Mouse (Mus musculus) kidney, adult 2 months (tissue): Measurements from ENCODE around the gene Rex2. TPM values are rescaled to one million over a fixed set of nuclear protein-coding genes. Genes with fewer than 3 reads are reported as not detected.
"Not testable (repeated sequence)": the region's sequence is repeated elsewhere in the genome, so short reads cannot be mapped to it uniquely, and the experiment has no call there.

Experiments used
- DNase-seq: peaks from one replicate; pipeline ENCODE4 v3.0.0; 2021
- H3K27ac ChIP-seq: fragments of 200-500 bp; 2 replicates; pipeline ENCODE4 v1.5.1; 2012; ENCODE audit warnings: low read depth, low read length, control low read depth, inconsistent platforms; ENCODE audit not compliant: insufficient read depth
- H3K27me3 ChIP-seq: fragments of 200-500 bp; replicated peaks from 2 replicates; pipeline ENCODE4 v1.6.1; 2012; ENCODE audit warnings: mild to moderate bottlenecking, moderate library complexity, low read length, inconsistent platforms; ENCODE audit not compliant: control insufficient read depth, insufficient read depth
- H3K36me3 ChIP-seq: fragments of 200-500 bp; 2 replicates; pipeline ENCODE4 v1.6.1; 2012; ENCODE audit warnings: mild to moderate bottlenecking, moderate library complexity, low read length, inconsistent platforms; ENCODE audit not compliant: control insufficient read depth, insufficient read depth
- H3K4me1 ChIP-seq: fragments of 200-500 bp; 2 replicates; pipeline ENCODE4 v1.6.1; 2011; ENCODE audit warnings: low read length; ENCODE audit not compliant: control insufficient read depth, insufficient read depth
- H3K4me3 ChIP-seq: fragments of 200-500 bp; 2 replicates; pipeline ENCODE4 v1.5.1; 2011; ENCODE audit warnings: mild to moderate bottlenecking, low read depth, low read length, control low read depth; ENCODE audit not compliant: insufficient read depth
- WGBS: fragments of 180-500 bp; shearing (Covaris S2); methylation state at CpG from one replicate; pipeline ENCODE4 v1.1.7; 2018; 5-methylcytosine and 5-hydroxymethylcytosine counted together
- polyA plus RNA-seq: library from polyadenylated mRNA; depleted of rRNA; stranded (reverse); fragments of >200 nt; gene quantifications from 2 replicates; pipeline ENCODE4 v1.2.3, GENCODE M21; 2012; rRNA removed

Gene Rex2
- 0.03 and 0.09 TPM in 2 replicates for polyA plus RNA-seq

DNA sequence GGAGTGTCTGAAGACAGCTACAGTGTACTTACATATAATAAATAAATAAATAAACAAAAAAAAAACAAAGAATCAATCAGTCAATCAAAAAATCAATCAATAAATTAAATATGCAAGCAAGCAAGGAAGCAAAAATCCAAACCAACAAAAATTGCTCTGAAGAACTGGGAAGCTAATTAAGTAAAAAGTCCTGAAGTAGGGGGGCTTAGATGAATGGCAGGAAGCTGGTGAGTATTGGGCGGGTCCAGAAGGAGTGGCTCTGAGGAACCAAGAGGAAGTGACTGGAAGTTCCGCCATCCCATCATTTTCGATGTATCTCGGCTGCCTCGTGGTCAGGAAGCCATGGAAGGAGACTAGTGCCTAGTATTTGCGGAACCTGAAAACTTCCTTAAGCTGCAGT, at the start of gene Rex2:
TSS of gene Rex2 (plus strand) at position 301 of the 400 bp plus-strand sequence.
- H3K4me1 ChIP-seq, H3K27me3 ChIP-seq, DNase-seq, H3K4me3 ChIP-seq, H3K27ac ChIP-seq, H3K36me3 ChIP-seq: not testable (repeated sequence)
- no CpG with 5 or more reads among the region's 6 CpGs for WGBS

DNA sequence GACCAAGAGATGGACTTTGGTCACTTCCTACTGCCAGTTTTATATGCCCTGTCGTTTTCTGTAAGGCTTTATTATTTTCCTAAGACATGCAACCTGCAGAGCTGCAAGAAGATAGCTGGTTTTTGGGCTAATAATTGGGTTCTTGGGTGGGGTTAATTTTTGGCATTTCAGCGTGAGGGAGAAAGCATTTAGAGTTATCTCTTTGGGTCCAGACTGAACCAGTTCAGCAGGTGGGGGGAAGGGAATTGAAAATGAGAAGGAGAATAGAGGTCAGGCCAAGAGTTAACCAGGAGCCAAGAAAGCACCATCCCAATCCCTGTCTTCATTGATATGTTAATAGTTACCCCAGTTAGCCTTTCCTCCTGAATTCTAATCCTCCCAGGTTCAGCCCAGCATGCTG, 45.1 kb upstream of the Rex2 start:
- whole genome bisulfite sequencing, result 13% methylated on average over 2 of the region's 2 CpGs

GRCm38 (mm10) chr4:147018400-147018799, 3.2 kb upstream of the Rex2 start:
- H3K4me3 ChIP-seq, H3K27me3 ChIP-seq, DNase-seq, H3K27ac ChIP-seq, H3K4me1 ChIP-seq, H3K36me3 ChIP-seq: not testable (repeated sequence)
- no CpG with 5 or more reads among the region's 1 CpGs for WGBS

More for the DNA sequence above, 45.1 kb upstream of the Rex2 start:
- H3K36me3 ChIP-seq, H3K27ac ChIP-seq, H3K4me1 ChIP-seq, DNase-seq, H3K27me3 ChIP-seq, H3K4me3 ChIP-seq: not testable (repeated sequence)

GRCm38 (mm10) chr4:147026374-147026773, 4.7 kb downstream of the Rex2 start:
- not testable (repeated sequence) for H3K27ac ChIP-seq, H3K4me3 ChIP-seq, H3K36me3 ChIP-seq, H3K4me1 ChIP-seq, H3K27me3 ChIP-seq, DNase-seq
- WGBS, result 59% methylated on average over 1 of the region's 1 CpGs

DNA sequence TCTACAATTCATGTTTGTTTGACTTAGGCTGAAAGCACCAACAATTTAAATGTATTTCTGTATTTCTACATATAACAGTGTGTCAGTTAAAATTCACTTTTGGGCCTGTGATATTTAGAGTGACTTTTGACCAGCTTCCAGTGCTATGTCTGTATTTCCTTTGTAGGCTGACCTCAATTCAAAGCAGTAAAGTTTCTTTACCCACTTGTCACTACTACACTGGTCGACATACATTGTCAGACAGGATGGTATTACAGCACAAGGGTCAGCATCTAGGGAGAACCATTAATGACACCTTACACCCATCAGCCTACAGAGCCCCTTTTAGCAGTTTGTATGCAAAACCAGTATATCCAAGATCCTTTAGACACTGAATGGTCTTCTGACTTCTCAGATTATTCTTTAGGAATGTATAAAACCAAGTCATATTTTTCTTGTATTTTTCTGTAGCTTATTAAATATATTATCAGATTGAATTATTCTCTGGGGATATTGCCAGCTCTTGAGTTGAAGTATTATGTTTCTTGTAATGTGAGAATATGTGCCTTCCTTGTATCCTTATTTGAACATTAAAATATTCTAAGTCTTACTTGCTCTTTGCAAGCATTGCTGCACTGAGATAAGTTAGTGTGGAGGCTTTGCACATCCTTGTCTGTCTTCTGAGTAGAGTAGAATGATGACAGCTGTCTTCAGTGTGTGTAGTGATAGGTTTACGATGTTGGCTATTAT, 9.8 kb downstream of the Rex2 start:
- H3K27me3 ChIP-seq, H3K4me1 ChIP-seq, H3K36me3 ChIP-seq, H3K4me3 ChIP-seq, DNase-seq, H3K27ac ChIP-seq: not testable (repeated sequence)
- 91% methylated on average over 1 of the region's 2 CpGs for WGBS

DNA sequence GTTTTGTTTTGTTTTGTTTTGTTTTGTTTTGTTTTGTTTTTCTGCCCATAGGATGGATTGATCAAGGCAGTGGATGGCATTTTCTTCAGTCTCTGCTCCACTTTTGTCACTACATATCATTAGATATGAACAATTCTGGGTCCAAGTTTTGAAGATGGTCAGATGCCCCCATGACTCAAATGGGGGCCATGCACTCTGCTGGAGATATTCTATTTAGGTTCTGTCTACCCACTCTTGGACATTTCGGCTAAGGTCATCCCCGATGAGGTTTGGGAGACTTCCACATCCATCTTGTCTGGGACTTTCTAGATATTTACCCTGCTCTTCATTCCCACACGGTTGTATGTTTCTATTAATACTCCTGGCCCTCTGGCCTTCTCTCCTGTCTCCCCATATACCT, 42.1 kb downstream of the Rex2 start:
- not testable (repeated sequence) for H3K27me3 ChIP-seq, H3K4me1 ChIP-seq, H3K36me3 ChIP-seq, H3K27ac ChIP-seq, DNase-seq, H3K4me3 ChIP-seq
- WGBS, result 75% methylated on average over 3 of the region's 3 CpGs

DNA sequence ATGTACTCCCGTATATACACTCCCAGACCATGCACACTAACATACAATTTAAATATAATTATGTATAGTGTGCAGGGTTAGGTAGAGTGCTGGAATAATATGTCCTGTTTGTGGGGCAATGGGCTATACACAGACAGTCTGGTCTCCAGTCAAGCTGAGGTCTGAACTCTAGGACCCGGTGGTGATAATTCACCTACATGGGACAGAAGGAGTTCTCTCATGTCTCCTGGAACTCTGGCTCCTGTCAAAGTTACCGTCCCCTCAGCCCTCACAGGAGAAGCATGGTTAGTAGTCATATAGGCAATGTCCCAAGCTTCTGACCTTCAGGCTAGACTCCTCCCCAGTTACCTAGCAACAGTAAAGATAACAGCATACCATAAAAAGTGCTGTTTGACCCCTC, 44.2 kb downstream of the Rex2 start:
- not testable (repeated sequence) for H3K27me3 ChIP-seq, H3K4me3 ChIP-seq, H3K4me1 ChIP-seq, DNase-seq, H3K27ac ChIP-seq, H3K36me3 ChIP-seq
- WGBS, result 75% methylated on average over 3 of the region's 3 CpGs

DNA sequence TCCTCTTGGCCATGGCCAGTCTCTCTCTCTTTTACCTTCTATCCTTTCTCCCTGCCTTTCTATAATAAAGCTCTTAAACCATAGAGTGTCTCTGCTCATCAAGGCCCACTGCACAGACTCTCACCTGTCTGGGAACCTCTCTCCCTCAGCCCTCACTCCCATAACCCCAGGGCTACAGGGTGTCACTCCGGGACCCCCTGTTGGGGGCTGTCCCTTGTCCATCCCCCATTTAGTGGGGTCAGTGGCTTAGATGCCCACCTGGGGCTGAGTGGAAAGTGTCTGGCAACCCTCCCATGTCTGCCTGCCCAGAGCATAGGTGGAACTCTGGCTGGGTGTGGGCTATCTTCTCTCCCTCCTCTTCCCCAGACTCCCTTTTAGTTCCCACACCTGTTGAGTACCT, 44.7 kb downstream of the Rex2 start:
- not testable (repeated sequence) for H3K27ac ChIP-seq, DNase-seq, H3K4me3 ChIP-seq, H3K4me1 ChIP-seq, H3K27me3 ChIP-seq, H3K36me3 ChIP-seq
- 90% methylated on average over 1 of the region's 1 CpGs for WGBS

- not testable (repeated sequence) for H3K27ac ChIP-seq, DNase-seq, H3K4me1 ChIP-seq, H3K4me3 ChIP-seq, H3K27me3 ChIP-seq, H3K36me3 ChIP-seq
- 70% methylated on average over 2 of the region's 2 CpGs for WGBS
These were observed 74.0 kb downstream of the Rex2 start for GRCm38 (mm10) chr4:147095641-147096040.

DNA sequence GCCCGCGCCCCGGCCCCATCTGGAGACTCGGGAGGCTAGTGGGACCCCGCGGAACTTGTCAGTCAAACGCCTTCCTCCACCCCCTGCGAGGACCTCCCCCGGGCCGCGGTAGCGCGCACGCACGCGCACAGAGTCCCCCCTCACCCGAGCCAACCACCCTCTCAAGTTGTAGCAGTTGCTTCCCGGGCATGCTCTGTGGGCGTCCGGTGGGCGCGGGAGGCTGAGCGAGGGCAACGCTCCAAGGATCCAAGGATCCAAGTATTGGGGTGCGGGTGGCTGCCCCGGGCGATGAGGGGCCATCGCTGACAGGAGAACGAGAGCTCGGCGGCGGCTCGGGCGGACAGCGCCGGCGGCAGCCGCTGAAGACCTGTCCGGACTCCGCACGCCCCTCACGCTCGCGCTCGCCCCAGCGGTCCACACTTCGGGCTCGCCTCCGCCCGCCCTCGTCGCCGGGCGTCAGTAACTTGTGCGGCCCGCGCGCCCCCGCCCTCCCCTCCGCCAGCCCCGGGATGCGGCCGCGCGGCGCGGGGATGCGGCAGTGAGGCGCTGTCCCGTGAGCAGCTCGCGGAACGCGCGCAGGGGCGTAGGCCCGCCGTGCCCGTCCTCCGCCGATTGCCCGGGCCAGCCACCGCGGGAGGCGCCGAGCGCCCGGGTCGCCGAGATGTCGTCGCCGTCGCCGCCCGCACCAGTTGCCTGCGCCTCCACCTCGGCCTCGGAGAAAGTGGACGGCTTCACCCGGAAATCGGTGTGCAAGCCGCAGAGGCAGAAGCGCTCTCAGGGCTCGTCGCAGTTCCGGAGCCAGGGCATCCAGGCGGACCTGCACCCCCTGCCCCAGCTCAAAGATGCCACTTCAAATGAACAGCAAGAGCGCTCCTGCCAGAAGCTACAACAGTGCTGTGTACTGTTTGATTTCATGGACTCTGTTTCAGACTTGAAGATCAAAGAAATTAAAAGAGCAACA, 80.3 kb downstream of the Rex2 start:
- not testable (repeated sequence) for H3K36me3 ChIP-seq, DNase-seq, H3K4me1 ChIP-seq, H3K27me3 ChIP-seq, H3K27ac ChIP-seq
- H3K4me3 ChIP-seq, result peak overlapping the region; percentile 25; the same call in 1 of the 2 replicates
- 2% methylated on average over 109 of the region's 109 CpGs for WGBS

DNA sequence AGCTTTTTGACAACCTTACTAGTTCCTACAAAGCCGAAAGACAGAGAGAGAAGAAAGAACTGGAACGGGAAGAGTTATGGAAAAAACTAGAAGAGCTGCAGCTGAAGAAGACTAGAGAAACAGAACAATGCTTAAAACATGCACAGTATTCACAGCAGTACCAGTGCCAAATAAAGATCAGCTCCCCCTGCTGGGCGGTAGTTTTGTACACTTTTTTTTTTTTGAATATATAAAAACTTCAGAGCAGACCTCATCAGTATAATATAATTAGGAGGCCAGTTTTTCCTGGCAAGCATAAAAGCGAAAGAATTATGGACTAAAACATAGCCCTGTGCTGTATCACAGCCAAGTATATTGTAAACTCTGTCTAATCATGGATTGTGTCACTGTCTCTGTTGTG, 82.2 kb downstream of the Rex2 start:
- not testable (repeated sequence) for H3K27ac ChIP-seq, H3K4me3 ChIP-seq, H3K36me3 ChIP-seq, H3K4me1 ChIP-seq, DNase-seq, H3K27me3 ChIP-seq
- 45% methylated on average over 4 of the region's 4 CpGs for WGBS
